10 mouse cellular contexts compared by ENCODE assay signal in genomic region chr14:75473061-75473930, GRCm38 (mm10). TPM values are rescaled to one million over a fixed set of nuclear protein-coding genes. Genes with fewer than 3 reads are reported as not detected.
DNase-seq lines count a peak whose midpoint lies in the region; ATAC-seq and TF ChIP-seq lines count a peak whose summit lies in the region.
"Had no signal": no experiment of that assay in that cellular context is flagged by ENCODE, and none has a peak within 500 bp of the region (broad histone marks: within the 10 kb centered on the region; RNA-seq: fewer than 3 reads in every experiment).

No protein-coding gene starts in this region.

- H3K4me2 ChIP-seq in forebrain, embryonic 12.5 days: no peak overlapping the region
- no peak overlapping the region for H3K4me2 ChIP-seq in midbrain, embryonic 11.5 days

- no peak overlapping the region for H3K4me3 ChIP-seq in forebrain, embryonic 12.5 days (replicated peaks)
- no peak overlapping the region for H3K4me3 ChIP-seq in midbrain, embryonic 11.5 days (ENCODE audit: low read depth, low read length)
- H3K4me3 ChIP-seq in kidney, adult 2 months (ENCODE audit: insufficient read depth, low read depth, low read length): no peak overlapping the region

- H3K27ac ChIP-seq in forebrain, embryonic 12.5 days: peak overlapping the region; percentile 89
- no peak overlapping the region for H3K27ac ChIP-seq in midbrain, embryonic 11.5 days (ENCODE audit: low read depth, low read length)
- H3K27ac ChIP-seq in kidney, adult 2 months (ENCODE audit: insufficient read depth, low read depth, low read length): no peak overlapping the region

- peak; percentile 92 for ATAC-seq in forebrain, embryonic 12.5 days (ENCODE audit: low FRiP score)
- ATAC-seq in midbrain, embryonic 11.5 days (ENCODE audit: low FRiP score): no peak

- TF ChIP-seq CTCF in kidney, adult 2 months (conservative IDR thresholded peaks at IDR 0.05; ENCODE audit: insufficient read depth, insufficient read length, low read depth, low read length): no peak

- TF ChIP-seq POLR2A in kidney, adult 2 months (IDR thresholded peaks at IDR 0.05; ENCODE audit: low read depth, low read length): no peak

- H3K4me1 ChIP-seq in forebrain, embryonic 12.5 days: peaks cover 16% of the 10 kb centered on the region
- no peaks in the 10 kb centered on the region for H3K4me1 ChIP-seq in midbrain, embryonic 11.5 days (ENCODE audit: control insufficient read depth, insufficient read depth, low read length)
- 0 out of 2 replicates have a peak, but pooled peaks cover 3% of the 10 kb centered on the region for H3K4me1 ChIP-seq in kidney, adult 2 months (ENCODE audit: control insufficient read depth, insufficient read depth, low read length)

- no peaks in the 10 kb centered on the region for H3K9me3 ChIP-seq in forebrain, embryonic 12.5 days
- H3K9me3 ChIP-seq in midbrain, embryonic 11.5 days (ENCODE audit: control insufficient read depth, low read length): no peaks in the 10 kb centered on the region

- H3K9ac ChIP-seq in forebrain, embryonic 12.5 days: 0 out of 2 replicates have a peak overlapping the region, but pooled peaks have one; percentile 21
- no peak overlapping the region for H3K9ac ChIP-seq in midbrain, embryonic 11.5 days (ENCODE audit: low read length)

- no peaks in the 10 kb centered on the region for H3K36me3 ChIP-seq in forebrain, embryonic 12.5 days (replicated peaks)
- no peaks in the 10 kb centered on the region for H3K36me3 ChIP-seq in midbrain, embryonic 11.5 days (ENCODE audit: control insufficient read depth, insufficient read depth, low read length)
- no peaks in the 10 kb centered on the region for H3K36me3 ChIP-seq in kidney, adult 2 months (ENCODE audit: control insufficient read depth, insufficient read depth, low read length)

- DNase-seq in layer of hippocampus, adult 8-10 months (ENCODE audit: low spot score in 2 of 2): peak; percentile 26 to 48
- no peak for DNase-seq in layer of hippocampus, postnatal 25 days (ENCODE audit: extremely low spot score in 1 of 2, low spot score in 1 of 2)
- DNase-seq in adrenal gland, adult 8-10 months: peak; percentile 70
- peak; percentile 81 for DNase-seq in midbrain, embryonic 11.5 days (ENCODE audit: low spot score, missing footprints)
- DNase-seq in kidney, adult 2 months: no peak
- DNase-seq in right cerebral cortex, postnatal 25 days: no peak
- DNase-seq in embryo, embryonic 9.5 days (ENCODE audit: extremely low spot score): no peak
- DNase-seq: thymus, postnatal 36 days had no signal

- WGBS in forebrain, embryonic 12.5 days: 31% methylated on average over 9 of the region's 9 CpGs
- 68% methylated on average over 9 of the region's 9 CpGs for WGBS in midbrain, embryonic 11.5 days
- 68% methylated on average over 9 of the region's 9 CpGs for WGBS in kidney, adult 2 months

- no peaks in the 10 kb centered on the region for H3K27me3 ChIP-seq in forebrain, embryonic 12.5 days
- no peaks in the 10 kb centered on the region for H3K27me3 ChIP-seq in midbrain, embryonic 11.5 days (ENCODE audit: control insufficient read depth, insufficient read depth, low read length)
- no peaks in the 10 kb centered on the region for H3K27me3 ChIP-seq in kidney, adult 2 months (replicated peaks; ENCODE audit: control insufficient read depth, insufficient read depth, low read length)

RNA-seq across cellular contexts. Expression of gene Siah3, which starts 17.5 kb away (rescaled TPM):
- total RNA-seq in layer of hippocampus, adult 8-10 months (2022): 1 to 10 TPM; 6.9 to 8.0 (median 7.8) TPM
- 10 to 100 TPM in 1 of 2 experiments, 1 to 10 TPM in 1; 7.4 to 10.3 TPM for total RNA-seq in layer of hippocampus, postnatal 25 days (2021)
- under 1 TPM; 0.07 to 0.25 (median 0.17) TPM for total RNA-seq in adrenal gland, adult 8-10 months (2022)
- polyA plus RNA-seq in forebrain, embryonic 12.5 days (2016; fragmentation: Nextera tagmentation; extraction: Ambion mirVana): 4.2 and 6.1 TPM in 2 replicates
- polyA plus RNA-seq in midbrain, embryonic 11.5 days (2014; fragmentation: Nextera tagmentation; extraction: Ambion mirVana): 1.1 and 1.4 TPM in 2 replicates
- polyA plus RNA-seq in kidney, adult 2 months (2012; rRNA removed): not detected in 2 replicates
- total RNA-seq: granulocyte monocyte progenitor cell, adult 5-6 weeks had no signal

Comparison
In these comparisons a context has a peak if more than half of its experiments do, and no peak if none do; other contexts are left out.
1. DNase-seq: peak in layer of hippocampus, adult 8-10 months (2 of 2), adrenal gland, adult 8-10 months (single experiment) and midbrain, embryonic 11.5 days (single experiment); none in layer of hippocampus, postnatal 25 days (0 of 2), kidney, adult 2 months (single experiment), right cerebral cortex, postnatal 25 days (single experiment) and embryo, embryonic 9.5 days (single experiment).
2. RNA of gene Siah3, which starts 17.5 kb away (total RNA-seq): 7.4 to 10.3 TPM in layer of hippocampus, postnatal 25 days and 6.9 to 8.0 TPM in layer of hippocampus, adult 8-10 months; 0.07 to 0.25 TPM in adrenal gland, adult 8-10 months; every median in the first group is over 4 times any median in the second.